In the genomic region with DNA sequence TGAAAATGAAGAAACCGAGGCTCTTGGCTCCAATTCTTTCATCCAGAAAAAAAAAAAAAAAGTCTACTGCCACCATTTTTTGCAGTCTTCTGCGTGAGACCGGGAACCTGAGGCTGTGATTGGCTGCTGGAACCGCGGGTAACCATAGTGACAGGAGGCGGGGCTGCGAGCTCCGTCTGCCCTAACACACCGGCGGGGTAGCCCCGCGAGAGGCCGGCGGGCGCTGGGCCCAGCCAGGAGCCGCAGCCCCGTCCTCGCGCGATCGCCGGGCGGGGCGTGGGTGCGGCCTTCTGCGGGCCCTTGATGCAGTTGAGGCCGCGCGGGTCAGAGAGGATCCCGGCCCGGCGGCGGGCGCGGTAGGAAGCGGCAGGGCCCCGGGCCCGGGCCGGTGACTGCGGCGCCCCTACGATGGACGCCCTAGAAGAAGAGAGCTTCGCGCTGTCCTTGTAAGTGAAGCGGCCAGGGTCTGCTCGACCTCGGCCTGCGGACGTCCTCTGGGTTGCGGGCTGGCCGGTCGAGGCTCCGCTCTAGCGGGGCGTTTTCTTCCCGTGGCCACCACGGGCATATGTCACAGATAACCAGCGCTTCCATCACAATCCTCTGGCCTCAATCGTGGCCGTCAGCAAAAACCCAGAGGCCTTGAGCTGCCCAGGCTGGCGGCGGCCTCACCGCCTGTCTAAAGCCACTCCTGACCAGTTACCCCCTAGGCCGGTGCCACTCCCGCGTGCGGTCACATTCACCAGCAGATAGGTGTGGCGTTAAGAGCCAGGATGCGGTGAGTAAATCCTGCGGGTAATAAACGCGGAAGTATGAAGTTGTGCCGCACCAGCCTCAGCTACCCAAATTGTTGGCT, we compare ENCODE assay signal across 8 mouse cellular contexts. TPM values are rescaled to one million over a fixed set of nuclear protein-coding genes. Genes with fewer than 3 reads are reported as not detected.
A peak's percentile ranks its signal among the peaks of the same experiment; 100 is the strongest.
DNase-seq lines count a peak whose midpoint lies in the region; ATAC-seq lines count a peak whose summit lies in the region.

Gene Arl2bp, plus strand, starts transcription at position 145 of the 853 bp plus-strand sequence.

- H3K4me2 ChIP-seq in intestine, embryonic 14.5 days (ENCODE audit: low read length), result peak within 1 kb of the TSS; percentile 66

- H3K4me3 ChIP-seq in intestine, embryonic 14.5 days (ENCODE audit: low read depth, low read length), result peak within 1 kb of the TSS; percentile 71

- H3K27ac ChIP-seq in intestine, embryonic 14.5 days (ENCODE audit: low read depth), result peak within 1 kb of the TSS; percentile 80

- peak within 1 kb of the TSS; percentile 95 for H3K9ac ChIP-seq in intestine, embryonic 14.5 days (ENCODE audit: low read length)

- intact Hi-C loops in left cerebral cortex, postnatal 14 days (cut with DNase I), result no loop called here

- peak; percentile 96 to 97 for DNase-seq in adrenal gland, adult (ENCODE audit: inconsistent age in 2 of 2, low spot score in 1 of 2)
- peak; percentile 96 for DNase-seq in embryo, embryonic 10.5 days (ENCODE audit: low spot score)
- peak; percentile 95 for DNase-seq in gastrocnemius, postnatal 25 days
- peak; percentile 93 for DNase-seq in intestine, embryonic 14.5 days (ENCODE audit: low spot score)
- peak; percentile 94 to 97 for DNase-seq in left cerebral cortex, postnatal 14 days (ENCODE audit: low spot score in 2 of 2)
- peak; percentile 95 for DNase-seq in mesoderm, embryonic 11.5 days (ENCODE audit: low read depth, low spot score)
- DNase-seq in right cerebral cortex, postnatal 36 days (ENCODE audit: low spot score in 2 of 2), result peak; percentile 92
- peak; percentile 92 for DNase-seq in yolk sac, embryonic 10.5 days (ENCODE audit: low spot score)

- ATAC-seq in intestine, embryonic 14.5 days (replicated peaks; ENCODE audit: low FRiP score, low TSS enrichment, low read depth), result peak; percentile 99

- WGBS in intestine, embryonic 14.5 days, result under 1% methylated on average over 72 of the region's 74 CpGs

- H3K27me3 ChIP-seq in intestine, embryonic 14.5 days (replicated peaks; ENCODE audit: control insufficient read depth, insufficient read depth, low read length), result no peaks in the 10 kb centered on the region

- peaks cover 30% of the 10 kb centered on the region for H3K36me3 ChIP-seq in intestine, embryonic 14.5 days (ENCODE audit: control insufficient read depth, insufficient read depth, low read length)

- H3K4me1 ChIP-seq in intestine, embryonic 14.5 days (replicated peaks; ENCODE audit: control insufficient read depth, insufficient read depth, low read length), result peaks cover 14% of the 10 kb centered on the region

- H3K9me3 ChIP-seq in intestine, embryonic 14.5 days (ENCODE audit: control insufficient read depth, low read length), result no peaks in the 10 kb centered on the region

RNA-seq across cellular contexts. Expression of gene Arl2bp, which starts in this region (rescaled TPM):
- 10 to 100 TPM; 53.1 to 59.0 TPM for total RNA-seq in gastrocnemius, postnatal 25 days (2021)
- polyA plus RNA-seq in intestine, embryonic 14.5 days (2014; fragmentation: Nextera tagmentation; extraction: Ambion mirVana), result 53.5 and 61.0 TPM in 2 replicates
- total RNA-seq in left cerebral cortex, postnatal 14 days (2021), result 100 to 1,000 TPM; 155 to 165 TPM

Comparison
In these comparisons a context has a peak if more than half of its experiments do, and no peak if none do; other contexts are left out.
1. Peak in every context shown above with its lines: DNase-seq, ATAC-seq, H3K4me3 ChIP-seq and H3K27ac ChIP-seq.